Mouse (Mus musculus) naive thymus-derived CD4-positive, alpha-beta T cell, adult 2 months (primary cell): Measurements from ENCODE around the gene Nceh1.
A peak's percentile ranks its signal among the peaks of the same experiment; 100 is the strongest.
"Not testable (repeated sequence)": the region's sequence is repeated elsewhere in the genome, so short reads cannot be mapped to it uniquely, and the experiment has no call there.

Experiments used
- DNase-seq: peaks from one replicate; pipeline ENCODE4 v3.0.0-alpha.2; 2011; ENCODE audit warnings: low read depth

Nceh1 gene

DNA sequence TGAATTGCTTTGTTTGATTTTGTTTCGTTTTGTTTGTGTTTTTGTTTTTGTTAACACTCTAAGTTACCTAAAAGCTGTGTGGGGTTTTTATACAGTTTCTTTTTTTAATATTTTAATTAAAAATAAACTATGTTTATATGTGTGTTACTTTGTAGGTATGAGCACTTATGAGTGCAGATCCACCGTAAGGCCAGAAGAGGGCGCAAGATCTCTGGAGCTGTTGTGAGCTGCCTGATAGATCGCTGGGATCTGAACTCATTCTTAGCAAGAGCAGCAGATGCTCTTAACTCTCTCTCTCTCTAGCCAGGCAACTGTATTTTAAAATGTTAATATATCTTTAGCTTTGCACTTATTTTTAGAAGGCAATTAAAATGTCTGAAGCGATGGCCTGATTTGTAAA, 101.5 kb downstream of the Nceh1 start:
- no peak for DNase-seq

- DNase-seq, result no peak
These were observed 102.3 kb downstream of the Nceh1 start for GRCm38 (mm10) chr3:27285072-27285471.

DNA sequence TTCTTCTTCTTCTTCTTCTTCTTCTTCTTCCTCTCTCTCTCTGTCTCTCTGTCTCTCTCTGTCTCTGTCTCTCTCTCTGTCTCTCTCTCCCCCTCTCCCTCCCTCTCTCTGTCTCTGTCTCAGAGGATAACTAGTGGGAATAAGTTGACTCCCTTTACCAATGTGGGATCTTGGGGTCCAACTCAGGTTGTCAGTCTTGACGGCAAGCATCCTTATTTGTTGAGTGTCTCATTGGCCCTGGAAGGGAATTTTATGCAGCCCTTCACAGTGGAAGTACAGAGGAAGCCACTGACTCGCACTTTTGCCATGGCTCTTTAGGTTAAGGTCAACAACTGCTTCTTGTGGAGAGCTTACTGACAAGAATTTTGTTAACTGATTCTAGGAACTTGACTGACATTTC, 105.5 kb downstream of the Nceh1 start:
- no peak for DNase-seq

DNA sequence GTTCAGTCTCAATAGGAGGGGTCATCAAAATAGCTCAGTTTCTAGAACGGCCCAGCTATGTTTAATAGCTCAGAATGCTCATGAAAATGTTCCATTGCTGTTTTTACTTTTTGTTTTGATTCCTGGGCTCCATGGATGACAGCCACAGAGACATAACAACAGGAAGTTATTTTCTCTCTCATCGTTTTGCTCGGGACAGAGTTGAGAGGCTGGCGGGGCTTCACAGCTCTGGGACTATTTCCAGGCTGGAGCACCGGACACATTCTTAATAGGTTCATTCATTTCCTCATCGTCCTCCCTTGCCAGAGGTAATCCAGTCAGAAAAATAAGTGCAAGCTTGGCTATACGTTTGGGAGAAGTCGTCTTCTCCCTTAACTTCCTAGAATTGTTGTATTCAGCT, 106.1 kb downstream of the Nceh1 start:
- no peak for DNase-seq

GRCm38 (mm10) chr3:27290285-27290684, 107.5 kb downstream of the Nceh1 start:
- DNase-seq, result no peak

DNA sequence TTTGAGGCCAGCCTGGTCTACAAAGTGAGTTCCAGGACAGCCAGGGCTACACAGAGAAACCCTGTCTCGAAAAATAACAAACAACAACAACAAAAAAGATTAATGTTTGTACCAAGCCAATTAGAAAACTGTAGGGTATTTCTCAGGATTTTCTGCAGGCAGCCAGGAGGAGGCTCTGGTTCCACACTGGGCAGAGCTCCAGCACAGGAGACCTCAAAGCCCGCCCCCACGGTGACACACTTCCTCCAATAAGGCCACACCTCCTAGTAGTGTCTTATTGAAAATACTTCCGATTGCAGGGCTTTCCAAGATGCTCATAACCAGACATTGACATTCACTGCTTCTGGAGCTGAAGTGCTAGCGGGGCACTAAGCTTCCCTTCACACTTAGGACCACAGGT, 108.2 kb downstream of the Nceh1 start:
- DNase-seq, result not testable (repeated sequence)

GRCm38 (mm10) chr3:27291411-27291810, 108.6 kb downstream of the Nceh1 start:
- not testable (repeated sequence) for DNase-seq

DNA sequence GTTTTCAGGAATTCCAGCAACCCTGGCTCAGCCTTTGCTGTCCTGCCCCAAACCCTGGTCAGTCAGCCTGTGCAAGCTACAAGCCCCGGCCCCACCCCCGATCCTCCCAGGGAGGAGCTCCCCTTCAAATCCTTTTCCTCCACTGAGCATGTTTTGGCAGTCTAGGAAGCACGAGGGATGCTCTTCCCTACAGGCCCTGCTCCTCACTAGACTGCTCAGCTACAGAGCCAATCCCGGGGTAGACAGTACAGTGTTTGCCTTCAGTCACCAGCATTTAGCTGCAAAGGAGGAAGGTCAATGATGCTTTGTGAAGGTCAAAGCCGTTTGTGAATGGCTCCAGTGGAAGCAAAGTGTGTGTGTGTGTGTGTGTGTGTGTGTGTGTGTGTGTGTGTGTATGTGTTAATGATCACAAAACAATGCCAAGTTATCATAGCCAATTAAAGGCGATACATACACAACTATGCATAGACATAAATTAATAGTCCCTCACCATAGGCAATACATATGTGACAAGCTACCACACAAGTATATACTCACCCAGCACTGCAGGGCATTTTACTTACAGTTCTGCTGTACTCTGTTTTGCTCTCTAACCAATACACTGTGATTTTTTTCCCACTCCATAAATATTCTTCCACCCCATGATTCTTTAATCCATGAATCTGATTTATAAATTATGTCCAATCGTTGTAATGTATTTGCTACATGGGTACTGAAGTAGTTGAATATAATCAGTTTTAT, 111.0 kb downstream of the Nceh1 start:
- no peak for DNase-seq

DNA sequence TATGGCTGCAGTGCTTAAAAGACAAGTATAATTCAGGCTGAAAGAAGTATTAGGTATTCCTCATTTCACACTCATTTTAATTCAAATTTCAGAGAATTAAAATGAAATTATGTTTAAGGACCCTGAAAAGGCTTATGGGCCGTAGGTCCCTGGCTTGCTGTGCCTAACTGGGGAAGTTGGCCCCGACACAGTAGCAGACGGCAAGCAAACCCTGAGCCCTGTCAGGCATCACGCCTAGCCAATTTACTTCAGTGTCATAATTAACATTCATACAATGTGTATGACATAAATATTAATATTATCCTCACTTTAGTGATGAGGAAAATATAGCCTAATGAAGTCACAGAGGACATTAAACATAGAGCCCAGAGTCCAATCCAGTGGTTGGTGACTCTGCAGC, 117.7 kb downstream of the Nceh1 start:
- no peak for DNase-seq

DNA sequence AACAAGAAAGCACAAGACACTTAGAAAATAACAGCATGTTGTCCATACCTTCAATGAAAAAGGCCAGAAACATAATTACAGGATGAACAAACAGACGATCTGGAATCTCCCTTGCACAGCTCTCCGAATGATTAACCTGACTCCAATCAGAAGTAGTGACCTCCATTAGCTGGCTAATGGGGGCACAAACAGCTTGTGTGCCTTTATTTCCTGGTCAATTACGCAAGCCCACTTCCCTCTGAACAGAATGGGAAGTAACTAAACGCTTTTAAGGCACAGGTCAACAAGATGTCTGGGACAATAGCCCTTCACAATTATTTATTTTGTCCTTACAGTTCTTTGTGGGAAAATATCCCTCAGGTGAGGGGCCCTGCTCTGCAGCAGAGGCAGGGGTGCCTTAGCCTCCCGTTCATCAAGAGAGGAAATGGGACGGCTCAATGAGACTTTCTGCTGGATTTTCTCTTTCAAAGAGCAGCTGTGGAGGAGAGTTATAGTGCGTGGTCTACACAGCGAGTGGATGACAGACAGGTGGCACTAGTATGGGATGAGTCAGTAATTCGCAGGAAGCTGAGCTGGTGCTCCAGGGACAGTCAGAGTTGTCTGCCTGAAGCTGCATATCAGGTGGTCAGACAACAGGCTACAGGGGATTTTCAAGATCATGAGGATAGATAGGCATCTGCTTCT, 119.7 kb downstream of the Nceh1 start:
- DNase-seq, result no peak

- DNase-seq, result no peak
These were observed 124.0 kb downstream of the Nceh1 start for GRCm38 (mm10) chr3:27306815-27307214.

DNA sequence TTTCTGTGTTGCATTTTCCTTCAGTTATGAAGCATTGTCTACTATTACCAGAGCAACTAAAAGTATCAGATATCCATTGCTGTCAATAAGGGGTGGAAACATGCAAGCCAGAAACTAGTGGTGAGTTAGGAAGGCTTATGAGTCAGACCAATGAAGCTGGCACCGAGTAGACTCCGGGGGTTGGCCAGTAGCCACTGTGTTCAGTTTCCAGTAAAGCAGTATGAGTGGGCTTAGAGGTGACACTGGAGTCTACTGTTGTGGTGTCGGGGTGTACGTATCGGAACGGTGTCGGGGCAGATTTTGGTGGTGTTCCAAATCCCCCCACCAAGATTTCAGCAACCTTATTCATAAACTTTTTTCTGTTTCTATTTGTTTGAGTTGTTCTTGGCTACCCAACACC, 128.2 kb downstream of the Nceh1 start:
- no peak for DNase-seq

GRCm38 (mm10) chr3:27311475-27311874, 128.7 kb downstream of the Nceh1 start:
- DNase-seq, result no peak

GRCm38 (mm10) chr3:27314506-27315164, 131.9 kb downstream of the Nceh1 start:
- DNase-seq, result peak; percentile 69

GRCm38 (mm10) chr3:27316559-27317287, 134.0 kb downstream of the Nceh1 start, which contains the start of gene Tnfsf10:
TSS of gene Tnfsf10 (plus strand) at chr3:27317028.
- DNase-seq, result peak; percentile 84

DNA sequence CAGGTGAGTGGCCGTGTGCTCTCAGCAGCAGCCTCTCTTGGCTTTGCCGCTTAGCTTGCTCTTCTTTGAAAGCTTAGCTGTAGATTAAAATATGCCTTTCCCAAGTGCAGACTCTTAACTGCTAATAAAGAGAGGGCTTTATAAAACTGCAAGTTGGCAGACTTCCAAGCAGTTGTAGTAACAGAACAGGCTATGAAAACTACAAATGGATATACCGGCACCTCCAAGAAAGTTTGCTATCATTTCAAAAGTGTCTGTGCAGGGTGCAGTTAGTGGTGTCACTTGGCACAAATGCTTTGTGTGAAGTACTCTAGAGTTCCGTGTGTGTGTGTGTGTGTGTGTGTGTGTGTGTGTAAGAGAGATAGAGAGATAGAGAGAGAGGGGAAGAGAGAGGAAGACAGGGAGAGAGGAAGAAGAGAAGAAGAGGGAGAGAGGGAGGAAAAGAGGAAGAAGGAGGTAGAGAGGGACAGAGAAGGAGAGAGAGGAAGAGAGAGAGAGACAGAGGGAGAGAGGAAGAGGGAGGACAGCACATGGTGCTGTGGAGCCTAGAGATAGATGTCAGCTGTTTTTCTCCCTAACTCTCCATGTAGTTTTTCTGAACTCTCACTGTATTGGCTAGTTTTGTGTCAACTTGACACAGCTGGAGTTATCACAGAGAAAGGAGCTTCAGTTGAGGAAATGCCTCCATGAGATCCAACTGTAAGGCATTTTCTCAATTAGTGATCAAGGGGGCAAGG, 134.7 kb downstream of the Nceh1 start:
- no peak for DNase-seq

GRCm38 (mm10) chr3:27319650-27320049, 136.9 kb downstream of the Nceh1 start:
- no peak for DNase-seq

GRCm38 (mm10) chr3:27320613-27321495, 138.1 kb downstream of the Nceh1 start:
- DNase-seq, result peak; percentile 10

DNA sequence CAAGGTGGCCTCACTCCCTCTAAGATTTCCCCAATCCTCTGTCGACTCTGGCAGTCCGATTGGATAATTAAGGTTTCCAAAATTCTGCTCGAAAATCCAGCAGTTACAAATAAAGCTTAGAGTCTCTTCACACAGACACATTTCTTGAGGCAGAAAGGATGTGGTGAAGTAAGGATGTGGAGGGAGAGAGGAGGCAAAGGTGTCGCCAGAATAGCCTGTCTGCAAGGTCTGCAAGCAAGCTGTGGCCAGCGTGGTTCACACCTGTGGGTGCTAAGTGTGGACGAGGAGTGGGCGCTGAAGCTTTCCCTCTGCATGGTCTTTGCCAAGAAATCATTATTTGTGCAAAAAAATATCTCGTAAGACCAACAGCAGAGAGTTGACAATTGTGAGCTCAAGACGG, 139.8 kb downstream of the Nceh1 start:
- DNase-seq, result peak; percentile 24

DNA sequence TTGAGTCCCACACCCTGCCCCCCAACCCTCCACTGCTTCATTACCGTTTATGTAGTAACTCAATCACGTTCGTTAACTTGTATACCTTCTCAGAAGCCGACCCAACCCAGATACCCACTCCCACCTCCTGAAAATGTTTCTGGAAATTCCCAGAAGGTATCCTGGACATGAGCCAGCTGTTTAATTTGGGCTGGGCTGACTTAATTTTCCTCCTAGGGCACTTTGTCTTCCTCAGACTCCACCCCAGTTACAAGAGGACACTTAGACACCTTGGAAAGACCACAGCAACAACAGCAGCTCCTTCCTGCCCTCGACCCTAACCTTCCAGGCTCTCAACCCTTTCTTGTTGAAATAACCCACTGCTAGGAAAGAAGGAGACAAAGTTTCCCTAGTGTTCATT, 140.8 kb downstream of the Nceh1 start:
- no peak for DNase-seq
